In the genomic region with DNA sequence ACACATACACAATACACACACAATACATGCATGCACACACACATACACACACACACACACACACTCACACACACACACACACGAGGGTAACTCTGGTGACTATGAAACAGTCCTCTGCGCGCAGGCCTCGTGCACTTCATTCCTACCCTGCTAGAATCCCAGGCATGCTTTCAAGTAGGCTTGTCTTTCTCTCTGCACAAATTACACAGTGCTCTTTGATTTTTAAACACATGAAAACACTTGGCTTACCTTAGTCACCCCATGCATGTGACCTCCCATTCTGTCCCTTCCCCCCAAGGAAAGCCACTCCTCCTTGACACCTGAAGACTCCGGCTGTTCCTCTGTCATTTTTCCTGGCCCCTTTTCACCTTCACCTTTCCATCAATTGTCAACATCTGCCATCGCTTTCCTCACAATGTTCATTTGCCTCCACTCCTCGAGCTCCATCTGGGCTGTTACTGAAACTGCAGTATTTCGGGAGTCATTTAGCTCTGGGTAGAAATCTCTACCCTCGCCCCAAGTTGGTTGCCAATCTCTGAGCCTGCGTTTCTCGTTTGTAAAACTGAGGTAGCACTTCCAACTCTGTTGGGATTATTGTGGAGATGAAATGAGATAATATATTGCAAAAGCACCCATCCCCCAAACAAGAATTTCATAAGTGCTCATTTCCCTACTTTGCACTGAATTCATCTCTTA, we compare ENCODE assay signal across 26 mouse cellular contexts.
DNase-seq lines count a peak whose midpoint lies in the region; ATAC-seq and TF ChIP-seq lines count a peak whose summit lies in the region.
"Had no signal": no experiment of that assay in that cellular context is flagged by ENCODE, and none has a peak within 500 bp of the region (broad histone marks: within the 10 kb centered on the region; RNA-seq: fewer than 3 reads in every experiment).

No protein-coding gene starts in this region.

- no peak overlapping the region for H3K27ac ChIP-seq in embryonic facial prominence, embryonic 11.5 days (replicated peaks; ENCODE audit: low read depth, low read length)
- no peak overlapping the region for H3K27ac ChIP-seq in embryonic facial prominence, embryonic 10.5 days (replicated peaks)
- H3K27ac ChIP-seq in left cerebral cortex, adult 2 months, result peak overlapping the region; percentile 63; the same call in 1 of the 2 replicates
- H3K27ac ChIP-seq in lung, postnatal 0 days (ENCODE audit: low read length), result no peak overlapping the region
- H3K27ac ChIP-seq in stomach, postnatal 0 days (replicated peaks), result no peak overlapping the region
- H3K27ac ChIP-seq: hindbrain, embryonic 13.5 days; neural tube, embryonic 12.5 days had no signal

- no peak for ATAC-seq in embryonic facial prominence, embryonic 11.5 days (replicated peaks; ENCODE audit: insufficient number of reproducible peaks, low FRiP score, low TSS enrichment, low read depth)
- peak; percentile 96 for ATAC-seq in lung, postnatal 0 days
- ATAC-seq in stomach, postnatal 0 days (ENCODE audit: low FRiP score, low TSS enrichment), result no peak
- ATAC-seq: inflammation-experienced regulatory T-cells, adult 6 months; liver, postnatal 0 days; midbrain, embryonic 16.5 days; Patski had no signal

- no peak for TF ChIP-seq CTCF in left cerebral cortex, adult 2 months (IDR thresholded peaks at IDR 0.05)
- no peak for TF ChIP-seq CTCF in lung, postnatal 0 days (IDR thresholded peaks at IDR 0.05)
- no peak for TF ChIP-seq CTCF in stomach, postnatal 0 days (IDR thresholded peaks at IDR 0.05; ENCODE audit: low read depth)

- peak; percentile 69 for TF ChIP-seq EP300 in lung, postnatal 0 days (IDR thresholded peaks at IDR 0.05)
- no peak for TF ChIP-seq EP300 in stomach, postnatal 0 days (optimal IDR thresholded peaks at IDR 0.05)

- H3K4me1 ChIP-seq in embryonic facial prominence, embryonic 11.5 days (ENCODE audit: control insufficient read depth, insufficient read depth, low read length), result no peaks in the 10 kb centered on the region
- H3K4me1 ChIP-seq in embryonic facial prominence, embryonic 10.5 days, result no peaks in the 10 kb centered on the region
- H3K4me1 ChIP-seq in lung, postnatal 0 days (ENCODE audit: insufficient read depth, low read depth, low read length), result no peaks in the 10 kb centered on the region
- H3K4me1 ChIP-seq in stomach, postnatal 0 days (replicated peaks; ENCODE audit: control insufficient read depth, insufficient read depth), result no peaks in the 10 kb centered on the region
- H3K4me1 ChIP-seq: heart, embryonic 12.5 days; hindbrain, embryonic 13.5 days; megakaryocyte, embryonic 14.5 days; neural tube, embryonic 12.5 days had no signal

- no peaks in the 10 kb centered on the region for H3K27me3 ChIP-seq in embryonic facial prominence, embryonic 11.5 days (ENCODE audit: control insufficient read depth, insufficient read depth, low read length)
- H3K27me3 ChIP-seq in embryonic facial prominence, embryonic 10.5 days (replicated peaks; ENCODE audit: low read depth, poor library complexity, severe bottlenecking), result no peaks in the 10 kb centered on the region
- H3K27me3 ChIP-seq in lung, postnatal 0 days (replicated peaks; ENCODE audit: insufficient read depth, low read length), result no peaks in the 10 kb centered on the region
- H3K27me3 ChIP-seq in stomach, postnatal 0 days (ENCODE audit: control insufficient read depth, insufficient read depth, low read length), result no peaks in the 10 kb centered on the region
- H3K27me3 ChIP-seq: heart, embryonic 12.5 days; hindbrain, embryonic 13.5 days; megakaryocyte, embryonic 14.5 days; neural tube, embryonic 12.5 days had no signal

- no peak overlapping the region for H3K4me2 ChIP-seq in embryonic facial prominence, embryonic 11.5 days (ENCODE audit: low read depth, low read length)
- no peak overlapping the region for H3K4me2 ChIP-seq in lung, postnatal 0 days (replicated peaks; ENCODE audit: low read depth, low read length)
- no peak overlapping the region for H3K4me2 ChIP-seq in stomach, postnatal 0 days (replicated peaks; ENCODE audit: low read depth)
- H3K4me2 ChIP-seq: heart, embryonic 12.5 days; hindbrain, embryonic 13.5 days; neural tube, embryonic 12.5 days had no signal

- H3K9me3 ChIP-seq in embryonic facial prominence, embryonic 11.5 days (replicated peaks; ENCODE audit: control insufficient read depth, low read length), result no peaks in the 10 kb centered on the region
- H3K9me3 ChIP-seq in embryonic facial prominence, embryonic 10.5 days, result no peaks in the 10 kb centered on the region
- no peaks in the 10 kb centered on the region for H3K9me3 ChIP-seq in lung, postnatal 0 days (ENCODE audit: low read length)
- no peaks in the 10 kb centered on the region for H3K9me3 ChIP-seq in stomach, postnatal 0 days (ENCODE audit: control insufficient read depth, low read length)
- H3K9me3 ChIP-seq: heart, embryonic 12.5 days; hindbrain, embryonic 13.5 days; megakaryocyte, embryonic 14.5 days; neural tube, embryonic 12.5 days had no signal

- WGBS in embryonic facial prominence, embryonic 11.5 days, result 75% methylated on average over 11 of the region's 11 CpGs
- 82% methylated on average over 11 of the region's 11 CpGs for WGBS in embryonic facial prominence, embryonic 10.5 days
- 52% methylated on average over 11 of the region's 11 CpGs for whole genome bisulfite sequencing in lung, postnatal 0 days
- WGBS in stomach, postnatal 0 days, result 68% methylated on average over 11 of the region's 11 CpGs

- H3K4me3 ChIP-seq in embryonic facial prominence, embryonic 11.5 days (ENCODE audit: low read depth, low read length), result no peak overlapping the region
- H3K4me3 ChIP-seq in embryonic facial prominence, embryonic 10.5 days, result no peak overlapping the region
- H3K4me3 ChIP-seq in left cerebral cortex, adult 2 months, result no peak overlapping the region
- H3K4me3 ChIP-seq in lung, postnatal 0 days (ENCODE audit: low read depth, low read length), result no peak overlapping the region
- no peak overlapping the region for H3K4me3 ChIP-seq in stomach, postnatal 0 days (ENCODE audit: low read depth, low read length)
- H3K4me3 ChIP-seq: heart, embryonic 12.5 days; hindbrain, embryonic 13.5 days; megakaryocyte, embryonic 14.5 days; neural tube, embryonic 12.5 days had no signal

- peak; percentile 2 for DNase-seq in embryonic facial prominence, embryonic 11.5 days (ENCODE audit: low spot score)
- no peak for DNase-seq in embryonic facial prominence, embryonic 10.5 days (ENCODE audit: low spot score)
- DNase-seq in left cerebral cortex, adult 2 months (ENCODE audit: extremely low spot score in 1 of 2, low spot score in 2 of 2), result no peak
- DNase-seq in left cerebral cortex, adult 11 months (ENCODE audit: low spot score), result no peak
- DNase-seq in brain, adult 2 months (ENCODE audit: low read depth, low spot score), result peak; percentile 65
- DNase-seq in lung, postnatal 0 days (ENCODE audit: low spot score), result peak; percentile 80
- DNase-seq in stomach, postnatal 0 days (ENCODE audit: low spot score), result no peak
- no peak for DNase-seq in thymus, postnatal 25 days
- DNase-seq: adrenal gland, adult 8-10 months; cerebellum, adult 11 months; cerebellum, postnatal 14 days; kidney, adult 2 months; kidney, postnatal 10 days; layer of hippocampus, adult 9-11 months; left cerebral cortex, postnatal 4 days; liver; liver, postnatal 0 days; right cerebral cortex, postnatal 14 days; thymus, adult 18-20 months had no signal

- H3K9ac ChIP-seq in embryonic facial prominence, embryonic 11.5 days (replicated peaks; ENCODE audit: low read length), result no peak overlapping the region
- H3K9ac ChIP-seq in lung, postnatal 0 days (replicated peaks; ENCODE audit: low read depth), result no peak overlapping the region
- H3K9ac ChIP-seq in stomach, postnatal 0 days (ENCODE audit: low read length), result no peak overlapping the region
- H3K9ac ChIP-seq: heart, embryonic 12.5 days; hindbrain, embryonic 13.5 days; liver, postnatal 0 days; neural tube, embryonic 12.5 days had no signal

- no peaks in the 10 kb centered on the region for H3K36me3 ChIP-seq in embryonic facial prominence, embryonic 11.5 days (replicated peaks; ENCODE audit: control insufficient read depth, insufficient read depth, low read depth, low read length)
- H3K36me3 ChIP-seq in embryonic facial prominence, embryonic 10.5 days (replicated peaks), result no peaks in the 10 kb centered on the region
- H3K36me3 ChIP-seq in lung, postnatal 0 days (ENCODE audit: insufficient read depth, low read length), result no peaks in the 10 kb centered on the region
- H3K36me3 ChIP-seq in stomach, postnatal 0 days (ENCODE audit: control insufficient read depth, insufficient read depth, low read length), result no peaks in the 10 kb centered on the region
- H3K36me3 ChIP-seq: heart, embryonic 12.5 days; hindbrain, embryonic 13.5 days; neural tube, embryonic 12.5 days had no signal

- intact Hi-C loops in left cerebral cortex, adult 2 months (cut with DNase I), result no loop called here

Comparison
In these comparisons a context has a peak if more than half of its experiments do, and no peak if none do; other contexts are left out.
1. DNase-seq: peak in embryonic facial prominence, embryonic 11.5 days (single experiment), brain, adult 2 months (single experiment) and lung, postnatal 0 days (single experiment); none in embryonic facial prominence, embryonic 10.5 days (single experiment), left cerebral cortex, adult 2 months (0 of 2), left cerebral cortex, adult 11 months (single experiment), stomach, postnatal 0 days (single experiment) and thymus, postnatal 25 days (single experiment).